Mouse (Mus musculus) thymus, postnatal 4 days (tissue): ENCODE measurements around the gene Olfr951.

Experiments
- DNase-seq: peaks from one replicate; pipeline ENCODE4 v3.0.0; 2021

Gene Olfr951

DNA sequence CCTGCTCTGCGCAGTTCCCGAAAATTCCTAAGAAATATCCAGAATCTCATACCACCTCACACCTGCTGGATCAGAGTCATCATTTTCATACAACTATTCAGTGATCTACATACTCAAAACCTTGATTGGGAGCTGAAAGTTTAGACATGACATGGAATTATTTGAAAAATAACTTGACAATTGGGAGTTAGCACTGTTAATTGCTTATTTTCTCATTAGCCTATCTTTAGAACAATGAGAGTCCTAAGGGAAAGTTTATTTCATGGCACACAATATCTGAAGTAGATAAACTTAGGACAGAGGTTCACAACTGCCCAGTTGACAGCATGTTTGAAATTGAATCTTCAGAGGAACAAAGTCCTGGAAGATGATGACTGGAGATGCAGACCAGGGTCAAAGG, at the start of gene Olfr951:
Gene Olfr951, plus strand, starts transcription at position 301 of the 400 bp plus-strand sequence.
- no peak for DNase-seq

DNA sequence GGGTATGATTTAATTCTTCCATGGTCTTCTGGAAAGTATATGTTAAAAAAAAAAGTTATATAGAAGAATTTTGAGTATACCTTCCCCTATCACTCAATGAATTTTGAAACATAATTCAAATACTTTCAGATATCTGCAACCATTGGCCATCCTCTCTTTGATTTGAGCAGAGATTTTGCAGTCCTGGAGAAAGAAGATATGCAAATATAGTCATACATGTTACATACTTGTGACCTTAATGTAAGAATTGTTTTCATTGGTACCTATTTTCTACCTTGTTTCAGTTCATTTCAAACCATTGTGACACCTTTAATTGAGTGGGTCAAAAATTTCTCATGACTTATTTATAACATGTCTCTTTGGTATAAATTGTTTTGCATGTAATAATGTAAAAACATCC, 39.8 kb downstream of the Olfr951 start, which contains the start of gene Olfr952:
Gene Olfr952, minus strand, starts transcription at position 101 of the 400 bp plus-strand sequence.
- no peak for DNase-seq
